Mouse (Mus musculus): ENCODE data around the gene Wnk1. TPM values are rescaled to one million over a fixed set of nuclear protein-coding genes. Genes with fewer than 3 reads are reported as not detected.
A peak's percentile ranks its signal among the peaks of the same experiment; 100 is the strongest.

Wnk1 gene
- polyA plus RNA-seq, 1 experiment from 2014 or later, result 72.7 TPM

DNA sequence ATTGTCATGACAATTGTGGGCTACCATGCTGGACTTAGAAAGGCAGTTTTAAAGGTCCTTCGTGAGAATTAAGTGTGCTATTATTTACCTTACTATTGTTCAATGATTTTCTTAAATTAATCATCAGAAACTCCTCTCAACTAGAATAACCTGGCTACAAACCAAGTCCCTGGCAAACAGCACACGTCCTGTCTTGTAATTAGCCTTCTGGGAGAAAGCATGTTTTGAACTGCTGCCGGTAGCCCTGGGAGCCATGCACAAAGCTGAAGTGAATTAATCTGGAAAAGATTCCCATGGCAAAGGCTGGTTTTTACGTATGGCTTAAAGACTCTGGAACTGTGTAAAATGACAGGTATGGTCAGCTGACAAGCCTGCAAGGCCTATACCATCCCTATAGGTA lies 6.9 kb upstream of the Wnk1 start:
- TF ChIP-seq EP300 (IDR thresholded peaks at IDR 0.05) (no peak), CTCF (IDR thresholded peaks at IDR 0.05) (no peak)
- H3K4me2 ChIP-seq (replicated peaks; ENCODE audit: low read depth, low read length), result no peak overlapping the region

DNA sequence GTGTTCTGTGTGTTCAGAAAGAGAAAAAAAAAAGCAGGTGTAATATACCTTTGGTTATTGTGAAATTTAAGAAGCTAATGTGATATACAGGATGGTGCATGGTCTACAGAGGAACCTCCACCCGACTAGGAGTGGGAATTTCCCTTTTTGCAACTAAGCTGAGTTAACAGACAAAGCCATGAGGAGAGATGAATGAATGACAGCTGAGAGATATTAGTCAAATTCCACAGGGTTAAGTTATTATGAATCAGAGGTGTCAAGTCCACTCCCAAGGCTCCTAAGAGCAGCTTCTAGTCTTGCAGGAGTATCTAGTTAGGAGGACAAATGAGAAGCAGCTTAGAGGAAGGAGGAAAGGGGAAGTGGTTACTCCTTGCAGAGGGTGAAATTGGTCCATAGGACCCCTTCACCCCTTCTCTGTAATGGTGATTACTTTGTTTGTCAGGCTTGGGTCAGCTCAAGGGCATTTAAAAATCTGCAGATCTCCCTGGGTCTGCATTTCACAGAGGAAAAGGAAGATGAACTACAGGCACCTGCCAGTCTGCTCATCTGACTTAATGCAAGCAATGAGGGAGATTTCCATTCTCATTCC lies 4.3 kb upstream of the Wnk1 start:
- H3K36me3 ChIP-seq (ENCODE audit: insufficient read depth, low read length), result no peaks in the 10 kb centered on the region
- no peak overlapping the region for H3K4me3 ChIP-seq (ENCODE audit: low read depth, low read length)
- 71% methylated on average over 1 of the region's 1 CpGs for WGBS
- ATAC-seq (no peak), DNase-seq (ENCODE audit: low spot score) (peak; percentile 30)
- H3K27me3 ChIP-seq (replicated peaks; ENCODE audit: insufficient read depth, low read length), result no peaks in the 10 kb centered on the region
- no peak overlapping the region for H3K9ac ChIP-seq (replicated peaks; ENCODE audit: low read depth)
- H3K4me2 ChIP-seq (replicated peaks; ENCODE audit: low read depth, low read length), result no peak overlapping the region
- no peaks in the 10 kb centered on the region for H3K9me3 ChIP-seq (ENCODE audit: low read length)
- TF ChIP-seq CTCF (IDR thresholded peaks at IDR 0.05), result no peak
- TF ChIP-seq EP300 (IDR thresholded peaks at IDR 0.05), result no peak
- H3K4me1 ChIP-seq (ENCODE audit: insufficient read depth, low read depth, low read length), result no peaks in the 10 kb centered on the region
- H3K27ac ChIP-seq (ENCODE audit: low read length), result no peak overlapping the region

More for the DNA sequence above, 6.9 kb upstream of the Wnk1 start:
- ATAC-seq, result no peak
- Histone ChIP-seq H3K27ac (ENCODE audit: low read length) (no peak overlapping the region), H3K36me3 (ENCODE audit: insufficient read depth, low read length) (no peaks in the 10 kb centered on the region), H3K27me3 (replicated peaks; ENCODE audit: insufficient read depth, low read length) (no peaks in the 10 kb centered on the region), H3K9ac (replicated peaks; ENCODE audit: low read depth) (no peak overlapping the region), H3K4me3 (ENCODE audit: low read depth, low read length) (no peak overlapping the region), H3K4me1 (ENCODE audit: insufficient read depth, low read depth, low read length) (no peaks in the 10 kb centered on the region), H3K9me3 (ENCODE audit: low read length) (no peaks in the 10 kb centered on the region)
- no peak for DNase-seq (ENCODE audit: low spot score)
- 59% methylated on average over 4 of the region's 4 CpGs for WGBS

DNA sequence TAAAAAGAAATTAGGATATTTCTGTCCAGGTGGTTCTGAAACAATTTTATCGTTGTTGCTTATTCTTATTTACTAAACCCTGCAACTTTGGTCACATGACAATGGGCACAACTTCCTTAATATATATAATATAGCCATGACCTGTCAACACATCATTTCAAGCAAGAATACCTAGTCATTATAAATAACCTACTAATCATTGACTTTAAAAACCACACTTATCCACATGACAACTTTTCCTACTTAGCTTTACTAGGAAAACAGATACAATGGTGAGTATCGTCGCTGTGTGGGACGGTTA lies 2.0 kb upstream of the Wnk1 start:
- TF ChIP-seq CTCF (IDR thresholded peaks at IDR 0.05) (no peak), EP300 (IDR thresholded peaks at IDR 0.05) (no peak)
- Histone ChIP-seq H3K4me3 (ENCODE audit: low read depth, low read length) (no peak overlapping the region), H3K27me3 (replicated peaks; ENCODE audit: insufficient read depth, low read length) (no peaks in the 10 kb centered on the region), H3K27ac (ENCODE audit: low read length) (no peak overlapping the region), H3K4me2 (replicated peaks; ENCODE audit: low read depth, low read length) (no peak overlapping the region), H3K9ac (replicated peaks; ENCODE audit: low read depth) (no peak overlapping the region), H3K36me3 (ENCODE audit: insufficient read depth, low read length) (no peaks in the 10 kb centered on the region), H3K4me1 (ENCODE audit: insufficient read depth, low read depth, low read length) (no peaks in the 10 kb centered on the region), H3K9me3 (ENCODE audit: low read length) (no peaks in the 10 kb centered on the region)
- ATAC-seq (no peak), DNase-seq (ENCODE audit: low spot score) (no peak)
- WGBS, result 89% methylated on average over 4 of the region's 4 CpGs

DNA sequence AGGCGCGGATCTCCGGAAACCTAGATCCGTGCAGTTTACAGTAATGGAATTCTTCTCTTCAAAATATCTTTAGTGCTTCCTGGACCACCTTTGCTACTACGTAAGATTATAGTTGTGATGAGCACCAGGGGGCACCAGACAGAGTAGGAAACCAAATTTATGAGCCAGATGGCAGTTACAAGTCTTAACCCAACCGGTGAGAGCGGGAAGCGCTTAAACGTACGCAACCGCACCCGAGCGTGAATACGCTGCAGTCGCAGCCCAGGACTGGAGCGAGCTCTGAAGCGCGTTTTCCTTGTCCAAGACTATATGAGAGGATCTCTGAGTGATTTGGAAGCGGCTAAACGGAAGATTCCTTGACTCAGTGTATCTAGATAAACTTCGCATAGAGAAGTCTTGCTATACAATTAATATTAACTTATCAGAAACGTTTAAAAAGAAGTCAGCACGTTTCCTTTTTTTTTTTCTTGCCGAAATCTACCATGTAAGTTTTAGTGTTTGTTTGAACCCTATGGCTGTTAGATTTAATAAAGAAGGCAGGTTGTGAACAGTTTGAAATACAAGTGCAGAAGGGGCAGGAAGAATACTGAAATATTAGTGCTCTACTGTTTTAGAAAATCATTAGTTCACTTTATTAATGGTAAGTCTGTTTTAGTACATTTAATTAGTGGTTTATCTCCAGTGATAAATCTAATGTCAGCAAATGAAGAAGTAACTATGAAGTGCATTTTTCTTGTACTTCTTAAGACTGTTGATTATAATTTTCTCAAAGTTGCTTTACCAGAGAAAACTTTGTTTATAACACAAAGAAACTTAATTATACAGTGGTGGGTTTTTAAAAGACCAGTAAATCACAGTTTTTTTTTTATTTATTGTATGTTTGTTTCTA lies 1.4 kb upstream of the Wnk1 start:
- Histone ChIP-seq H3K27ac (ENCODE audit: low read length) (peak overlapping the region; percentile 81), H3K4me1 (ENCODE audit: insufficient read depth, low read depth, low read length) (no peaks in the 10 kb centered on the region), H3K4me2 (replicated peaks; ENCODE audit: low read depth, low read length) (peak overlapping the region; percentile 85), H3K9ac (replicated peaks; ENCODE audit: low read depth) (peak overlapping the region; percentile 32), H3K9me3 (ENCODE audit: low read length) (no peaks in the 10 kb centered on the region), H3K4me3 (ENCODE audit: low read depth, low read length) (peak overlapping the region; percentile 72), H3K27me3 (replicated peaks; ENCODE audit: insufficient read depth, low read length) (no peaks in the 10 kb centered on the region), H3K36me3 (ENCODE audit: insufficient read depth, low read length) (no peaks in the 10 kb centered on the region)
- DNase-seq (ENCODE audit: low spot score), result peak; percentile 96
- TF ChIP-seq CTCF (IDR thresholded peaks at IDR 0.05) (peak; percentile 87), EP300 (IDR thresholded peaks at IDR 0.05) (no peak; the same call in none of the 2 replicates)
- ATAC-seq, result peak; percentile 14; the same call in 1 of the 2 replicates
- WGBS, result under 1% methylated on average over 24 of the region's 24 CpGs

DNA sequence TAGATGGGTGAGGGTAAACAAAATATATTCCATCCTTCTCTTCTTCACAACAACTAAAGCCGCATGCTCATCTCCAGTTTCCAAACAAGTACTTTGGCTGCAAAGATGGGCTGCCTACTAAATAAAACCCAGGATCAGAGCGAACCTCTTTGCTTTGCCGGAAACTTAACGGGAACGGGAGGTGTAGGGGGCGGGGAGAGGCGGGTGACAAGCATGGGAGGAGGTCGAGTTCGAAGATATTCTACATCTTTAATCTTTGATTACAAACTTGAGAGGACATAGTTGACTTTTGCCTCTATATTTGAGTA lies 738 bp upstream of the Wnk1 start:
- TF ChIP-seq EP300 (IDR thresholded peaks at IDR 0.05) (no peak), CTCF (IDR thresholded peaks at IDR 0.05) (no peak)
- peak; percentile 48 for DNase-seq (ENCODE audit: low spot score)
- ATAC-seq, result no peak
- peak overlapping the region; percentile 72 for H3K4me3 ChIP-seq (ENCODE audit: low read depth, low read length)
- H3K36me3 ChIP-seq (ENCODE audit: insufficient read depth, low read length), result no peaks in the 10 kb centered on the region
- H3K9ac ChIP-seq (replicated peaks; ENCODE audit: low read depth), result no peak overlapping the region
- no peaks in the 10 kb centered on the region for H3K4me1 ChIP-seq (ENCODE audit: insufficient read depth, low read depth, low read length)
- no peaks in the 10 kb centered on the region for H3K9me3 ChIP-seq (ENCODE audit: low read length)
- H3K27me3 ChIP-seq (replicated peaks; ENCODE audit: insufficient read depth, low read length), result no peaks in the 10 kb centered on the region
- peak overlapping the region; percentile 81 for H3K27ac ChIP-seq (ENCODE audit: low read length)
- WGBS, result 0% methylated on average over 9 of the region's 9 CpGs
- peak overlapping the region; percentile 85 for H3K4me2 ChIP-seq (replicated peaks; ENCODE audit: low read depth, low read length)

DNA sequence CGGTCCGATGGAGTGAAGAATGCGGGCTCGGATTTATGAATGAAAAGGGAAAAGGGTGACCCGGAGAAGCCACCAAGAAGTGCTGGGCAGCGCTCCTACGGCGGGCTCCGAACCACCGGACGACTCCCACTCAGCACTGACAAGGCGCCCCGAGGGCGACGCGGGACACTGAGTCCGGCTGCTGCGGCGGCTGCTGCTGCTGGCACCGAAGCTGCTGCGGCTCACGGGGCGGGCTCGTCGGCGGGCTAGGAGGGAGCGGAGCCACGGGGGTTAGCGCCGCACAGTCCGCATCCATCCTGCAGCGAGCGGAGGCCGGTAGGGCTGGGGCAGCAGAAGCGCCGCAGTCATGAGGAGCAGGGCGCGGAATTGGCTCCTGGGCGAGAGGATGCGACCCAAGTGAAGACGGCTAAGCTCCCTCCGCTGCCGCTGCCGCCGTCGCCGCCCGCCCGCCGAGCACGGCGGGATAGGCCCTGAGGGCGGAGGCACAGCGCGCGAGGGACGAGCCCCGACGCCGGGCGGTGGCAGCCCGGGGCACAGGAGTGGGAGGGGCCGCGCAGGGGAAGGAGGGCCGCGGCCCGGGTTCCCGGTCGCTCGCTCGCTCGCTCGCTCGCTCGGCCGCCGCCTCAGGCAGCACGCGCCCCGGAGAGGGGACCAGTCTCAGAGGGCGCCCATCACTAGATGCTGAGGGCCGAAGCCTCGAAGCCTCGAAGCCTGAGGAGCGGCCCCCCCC lies 671 bp downstream of the Wnk1 start:
- peak; percentile 81 for ATAC-seq
- peak; percentile 90 for DNase-seq (ENCODE audit: low spot score)

More for the DNA sequence above, 671 bp downstream of the Wnk1 start:
- Histone ChIP-seq H3K27ac (ENCODE audit: low read length) (peak overlapping the region; percentile 99), H3K4me2 (replicated peaks; ENCODE audit: low read depth, low read length) (peak overlapping the region; percentile 90), H3K27me3 (replicated peaks; ENCODE audit: insufficient read depth, low read length) (no peaks in the 10 kb centered on the region), H3K4me1 (ENCODE audit: insufficient read depth, low read depth, low read length) (no peaks in the 10 kb centered on the region), H3K9ac (replicated peaks; ENCODE audit: low read depth) (peak overlapping the region; percentile 97), H3K36me3 (ENCODE audit: insufficient read depth, low read length) (no peaks in the 10 kb centered on the region), H3K9me3 (ENCODE audit: low read length) (no peaks in the 10 kb centered on the region), H3K4me3 (ENCODE audit: low read depth, low read length) (peak overlapping the region; percentile 72)
- 2% methylated on average over 58 of the region's 85 CpGs for WGBS
- TF ChIP-seq CTCF (IDR thresholded peaks at IDR 0.05) (0 out of 2 replicates have a peak, but pooled peaks have one; percentile 15), EP300 (IDR thresholded peaks at IDR 0.05) (no peak)
